Mouse (Mus musculus) c-Kit-positive CD71-negative TER-119-negative erythroid progenitor cells, embryonic 14.5 days (primary cell): ENCODE results near the gene Iglon5.

Source experiments
- DNase-seq: peaks from one replicate; pipeline ENCODE4 v3.0.0-alpha.2; 2013; ENCODE audit warnings: low read depth

Iglon5 gene

DNA sequence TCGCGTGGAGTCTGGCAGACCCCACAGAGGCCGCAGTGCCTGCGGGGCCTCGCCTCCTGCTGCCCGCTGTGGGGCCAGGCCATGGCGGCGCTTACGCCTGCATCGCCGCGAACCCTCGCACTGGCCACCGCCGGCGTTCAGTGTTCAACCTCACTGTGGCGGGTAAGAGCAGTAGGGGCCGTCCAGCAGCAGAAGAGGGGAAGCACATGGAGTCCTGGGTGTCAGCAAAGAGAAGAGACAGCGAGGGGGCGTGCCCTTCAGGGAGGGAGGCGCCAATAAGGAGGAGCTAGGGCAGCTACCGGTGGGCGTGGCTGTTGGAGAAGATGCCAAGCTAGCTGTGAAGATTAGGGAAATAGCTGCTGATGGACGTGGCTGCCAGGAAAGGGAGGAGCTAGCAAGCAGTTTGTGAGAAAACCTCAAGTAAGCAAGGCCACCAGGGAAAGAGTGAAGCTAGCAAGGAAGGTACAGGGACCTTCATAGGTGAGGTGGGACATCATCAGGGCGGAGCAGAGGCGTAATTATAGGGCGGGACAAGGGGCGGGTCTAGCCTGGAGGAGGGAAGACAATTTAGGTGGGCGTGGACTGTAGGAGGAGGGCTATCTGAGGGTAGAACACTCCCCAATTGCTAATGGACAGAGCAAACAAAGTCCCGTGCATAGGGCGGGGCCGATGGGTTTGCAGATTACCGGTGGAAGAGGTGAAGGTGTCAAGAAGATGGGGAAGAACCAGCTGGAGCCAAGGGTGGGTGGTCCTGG is 24.4 kb downstream of the Iglon5 start:
- peak; percentile 93 for DNase-seq

DNA sequence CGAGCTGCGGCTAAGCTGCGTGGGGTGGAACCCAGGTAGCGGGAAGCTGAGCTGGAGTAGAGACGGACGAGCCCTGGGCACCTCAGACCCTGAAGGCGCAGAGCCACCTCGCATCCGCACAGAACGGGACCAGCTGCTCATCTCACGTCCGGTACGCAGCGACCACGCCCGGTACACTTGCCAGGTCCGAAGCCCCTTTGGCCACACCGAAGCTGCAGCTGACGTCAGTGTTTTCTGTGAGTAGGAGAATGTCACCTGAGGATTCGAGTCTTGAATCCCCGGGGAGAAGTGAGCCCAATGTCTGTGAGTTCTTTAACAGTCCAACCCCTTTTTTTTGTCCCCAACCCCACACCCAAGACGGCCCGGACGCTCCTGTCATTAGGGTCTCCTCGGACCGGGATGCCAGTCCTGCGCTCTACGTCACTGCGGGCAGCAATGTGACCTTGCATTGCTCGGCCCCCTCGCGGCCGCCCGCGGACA is 25.0 kb downstream of the Iglon5 start:
- no peak for DNase-seq

DNA sequence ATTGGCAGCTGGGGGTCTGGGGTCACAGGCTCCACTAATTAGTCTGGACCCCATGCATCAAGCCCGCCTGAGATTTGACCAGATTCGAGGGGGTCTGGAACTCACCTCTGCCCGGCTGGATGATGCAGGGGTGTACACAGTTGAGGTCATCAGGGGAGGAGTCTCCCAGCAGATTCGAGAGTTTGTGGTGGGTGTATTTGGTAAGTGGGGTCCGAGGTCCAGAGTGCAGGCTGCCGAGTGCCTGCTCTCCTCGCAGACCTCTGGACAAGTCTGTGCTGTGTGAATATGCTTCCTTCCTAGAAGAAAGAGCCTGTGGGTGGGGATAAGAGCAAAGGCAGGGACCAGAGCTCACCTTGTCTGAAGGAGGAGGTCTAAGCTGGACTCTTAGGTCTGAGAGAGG is 25.9 kb downstream of the Iglon5 start:
- no peak for DNase-seq

DNA sequence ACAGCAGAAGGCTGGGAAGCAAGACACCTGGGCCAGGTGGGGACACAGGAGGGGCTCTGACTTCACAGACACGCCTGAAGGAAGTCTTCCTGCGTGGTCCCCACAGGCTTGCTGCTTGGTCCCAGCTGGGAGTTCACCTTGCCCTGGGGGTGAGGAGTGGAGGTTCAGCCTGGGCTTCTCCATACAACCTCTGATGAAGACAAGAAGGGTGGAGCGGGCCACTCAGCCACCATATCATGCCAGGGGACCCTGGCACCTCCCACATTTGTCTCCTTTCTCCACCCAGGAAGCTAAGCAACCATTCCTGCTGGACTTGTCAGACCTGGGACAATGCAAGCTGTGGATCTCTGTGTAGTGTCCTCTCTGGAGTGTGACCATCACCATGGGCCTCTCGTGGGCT is 27.0 kb downstream of the Iglon5 start, which contains the start of gene Vsig10l:
TSS of gene Vsig10l (plus strand) at position 301 of the 400 bp plus-strand sequence.
- DNase-seq, result no peak

DNA sequence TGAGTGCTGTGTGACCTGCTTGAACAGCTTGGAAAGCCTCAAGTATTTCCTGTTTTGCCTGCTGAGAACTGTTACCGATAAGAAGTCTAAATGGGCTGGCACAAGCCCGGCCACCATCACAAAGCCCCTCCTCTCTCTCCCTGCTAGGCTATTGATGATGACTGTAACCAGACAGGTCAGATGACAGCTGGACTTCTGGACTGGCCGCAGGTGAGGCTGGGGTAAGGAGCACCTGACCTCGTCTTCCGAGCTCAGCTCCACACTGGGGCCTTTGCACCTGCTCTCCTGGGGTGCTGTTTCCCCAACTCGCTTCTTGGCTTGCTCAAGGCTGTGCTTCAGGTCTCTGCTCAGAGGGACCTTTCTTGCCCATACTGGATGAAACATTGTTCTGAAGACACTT is 35.5 kb downstream of the Iglon5 start:
- no peak for DNase-seq

DNA sequence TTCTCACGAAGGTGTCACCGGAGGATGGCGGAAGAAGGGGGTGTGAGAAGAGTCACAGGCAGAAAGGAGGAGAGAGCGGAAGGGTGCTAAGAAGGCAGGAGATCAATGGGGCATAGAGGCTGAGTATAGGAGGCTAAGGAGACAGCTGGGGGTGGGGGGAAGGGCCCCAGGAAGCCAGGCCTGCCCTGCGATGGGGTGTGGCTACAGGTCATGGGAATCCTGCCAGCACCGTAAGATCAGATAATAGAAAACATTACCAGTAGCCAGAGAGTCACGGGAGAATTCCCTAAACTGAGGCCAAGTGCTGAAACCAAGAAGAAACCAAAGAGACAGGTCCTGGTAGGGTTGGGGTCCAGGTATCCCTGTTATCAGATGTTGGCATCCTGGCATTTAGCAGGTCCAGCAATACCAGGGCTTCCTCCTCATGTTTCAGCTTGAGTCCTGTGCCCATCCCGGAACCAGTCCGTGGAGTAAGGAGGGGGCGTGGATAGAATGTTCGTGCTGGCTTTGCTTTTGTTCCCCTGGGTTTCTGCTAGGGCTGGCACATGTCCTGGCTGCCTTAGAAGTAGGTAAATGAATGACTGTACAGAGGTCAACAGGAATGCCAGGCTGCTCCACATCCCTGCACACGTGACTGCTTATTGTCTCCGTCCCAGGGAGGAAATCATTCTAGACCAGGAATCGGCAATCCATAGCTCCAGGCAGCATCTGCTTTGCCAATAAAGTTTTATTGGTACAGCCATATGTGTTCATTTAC is 36.1 kb downstream of the Iglon5 start:
- no peak for DNase-seq

DNA sequence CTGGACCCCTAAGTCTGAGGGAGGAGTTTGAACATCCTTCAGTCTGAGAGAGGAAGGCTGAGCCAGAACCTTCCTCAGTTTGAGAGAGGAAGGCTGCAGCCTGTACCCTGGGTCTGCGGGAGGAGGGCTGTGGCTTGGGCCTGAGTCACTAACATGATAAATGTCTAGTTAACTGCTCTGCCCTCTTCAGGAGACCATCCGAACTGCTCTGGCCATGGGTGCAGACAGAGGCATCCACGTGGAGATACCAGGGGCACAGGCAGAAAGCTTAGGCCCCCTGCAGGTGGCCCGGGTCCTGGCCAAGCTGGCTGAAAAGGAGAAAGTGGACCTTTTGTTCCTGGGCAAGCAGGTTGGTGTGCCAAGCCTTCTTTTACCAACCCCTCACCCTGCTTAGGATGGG is 37.3 kb downstream of the Iglon5 start:
- DNase-seq, result peak; percentile 73

DNA sequence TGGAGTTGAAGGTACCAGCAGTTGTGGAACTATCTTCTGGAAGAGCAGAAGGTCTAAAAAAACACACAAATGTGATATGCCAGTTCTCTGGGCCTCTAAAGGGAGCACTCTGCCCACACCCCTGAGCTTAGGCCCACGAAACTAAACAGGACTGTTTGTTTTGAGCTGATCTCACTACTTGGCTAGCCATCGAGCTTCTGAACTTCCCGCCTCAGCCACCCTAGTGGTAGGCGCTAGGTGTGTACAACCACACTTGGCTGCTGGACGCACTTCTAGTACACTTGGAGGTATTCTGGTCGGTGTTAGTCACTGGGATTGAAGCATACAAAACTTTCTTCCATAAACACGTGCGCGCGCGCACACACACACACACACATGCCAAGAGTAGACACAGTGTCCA is 38.1 kb downstream of the Iglon5 start:
- no peak for DNase-seq

DNA sequence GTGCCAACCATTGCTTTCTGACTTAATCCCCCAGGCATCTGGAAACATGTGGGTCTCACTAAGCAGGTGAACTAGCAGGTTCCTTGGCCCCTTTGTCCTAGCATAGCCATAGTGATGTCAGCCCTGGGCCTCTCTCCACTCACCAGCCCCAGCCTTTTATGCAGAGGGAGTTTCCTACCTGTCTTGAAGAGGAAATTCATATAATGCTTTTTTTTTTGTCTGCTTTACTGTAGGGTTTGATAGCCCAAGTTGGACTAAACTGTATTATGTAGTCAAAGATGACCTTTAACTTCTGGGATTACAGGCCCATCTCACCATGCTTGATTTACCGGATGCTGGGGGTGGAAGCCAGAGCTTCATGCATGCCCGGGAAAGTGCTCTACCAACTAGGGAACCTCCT is 40.1 kb downstream of the Iglon5 start:
- no peak for DNase-seq

DNA sequence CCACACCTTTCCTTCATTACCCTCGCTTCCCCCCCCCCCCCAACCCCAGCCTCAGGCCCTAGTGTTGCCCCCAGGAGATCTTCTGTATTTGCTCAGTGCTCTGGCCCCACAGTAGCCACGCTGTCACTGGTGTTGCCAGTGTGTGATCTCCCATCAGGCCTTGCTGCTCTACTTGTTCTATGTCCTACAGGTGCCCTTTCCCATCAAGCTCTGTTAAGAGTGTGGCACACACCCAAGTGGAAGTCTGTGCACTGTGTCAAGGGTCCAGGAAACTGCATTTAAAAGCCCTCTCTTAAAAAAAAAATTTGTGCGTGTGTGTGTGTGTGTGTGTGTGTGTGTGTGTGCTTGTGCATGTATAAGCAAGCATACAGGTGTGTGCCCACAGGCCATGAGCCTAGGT is 41.6 kb downstream of the Iglon5 start:
- no peak for DNase-seq

DNA sequence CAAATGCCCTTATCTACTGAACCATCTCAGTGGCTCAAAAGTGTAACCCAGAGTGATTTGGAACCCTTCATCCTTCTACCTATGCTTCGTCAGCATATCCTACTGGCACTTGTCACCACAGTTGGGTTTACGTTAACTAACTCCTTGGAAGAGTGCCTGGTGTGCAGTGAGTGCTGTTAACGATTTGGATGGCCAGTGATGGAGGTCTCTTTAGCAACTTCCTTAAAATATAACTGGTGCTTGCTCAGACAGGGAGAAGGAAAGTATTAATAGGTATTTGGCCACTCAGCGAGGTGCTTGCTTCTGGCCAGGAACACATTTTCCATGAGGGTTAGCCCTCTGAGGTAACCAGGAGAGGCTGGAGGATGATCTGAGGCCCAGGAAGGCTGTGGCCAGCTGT is 42.1 kb downstream of the Iglon5 start:
- DNase-seq, result no peak

DNA sequence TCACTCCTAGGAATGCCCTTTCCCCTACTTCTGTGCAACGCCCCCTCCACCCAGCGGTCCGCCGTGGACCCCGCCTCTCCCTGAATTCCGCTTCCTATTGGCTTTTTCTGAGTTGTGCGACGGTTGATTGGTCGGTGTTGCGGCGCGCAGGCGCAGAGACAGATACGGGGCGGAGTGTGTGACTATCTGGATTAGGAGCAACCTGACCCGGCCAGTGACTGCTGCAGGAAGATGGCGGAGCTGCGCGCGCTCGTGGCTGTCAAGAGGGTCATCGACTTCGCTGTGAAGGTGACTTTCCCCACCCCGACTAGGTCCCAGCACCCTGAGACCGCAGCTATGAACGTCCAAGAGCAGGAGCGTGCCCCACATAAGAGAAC is 46.0 kb downstream of the Iglon5 start, which contains the start of the genes Etfb and Gm45233:
TSS of gene Etfb (plus strand) at position 167 of the 377 bp plus-strand sequence.
TSS of gene Gm45233 (plus strand) at position 212 of the 377 bp plus-strand sequence.
- peak; percentile 90 for DNase-seq

DNA sequence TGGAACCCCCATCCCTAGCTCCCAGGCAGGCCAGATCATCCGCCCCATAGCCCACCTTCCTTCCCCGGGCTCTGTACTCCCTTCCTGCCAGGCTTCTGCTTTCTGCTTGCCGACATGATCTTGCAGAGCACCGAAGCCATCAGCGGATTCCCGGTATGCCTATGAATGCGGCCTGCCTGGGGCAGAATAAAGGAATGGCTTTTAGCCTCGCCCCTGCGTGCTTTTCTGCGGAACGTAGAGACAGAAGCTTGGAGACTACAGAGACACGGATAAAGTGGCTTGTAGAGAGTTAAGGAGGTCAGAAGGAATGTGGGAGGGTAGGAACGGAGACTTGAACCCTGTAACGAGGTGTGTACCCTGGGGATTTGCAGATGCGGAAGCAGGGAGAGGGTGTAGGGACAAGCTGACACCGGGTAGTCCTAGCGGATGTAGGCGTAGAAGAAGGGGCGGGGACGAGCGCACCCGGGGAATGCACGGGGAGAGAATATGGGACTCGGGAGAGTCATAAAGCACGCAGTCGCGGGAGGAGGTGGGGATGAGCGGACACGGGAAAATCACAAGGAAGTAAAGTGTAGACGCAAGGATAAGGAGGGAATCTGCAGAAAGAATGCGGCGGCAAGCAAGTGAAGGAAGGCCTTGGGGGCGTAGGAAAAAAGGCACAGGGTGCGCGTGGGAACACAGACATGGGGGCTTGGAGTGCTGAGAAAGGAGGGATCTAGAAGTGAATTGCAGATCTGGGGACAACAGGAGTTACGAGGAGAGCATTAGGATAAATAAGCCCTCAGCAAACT is 46.6 kb downstream of the Iglon5 start:
- no peak for DNase-seq

DNA sequence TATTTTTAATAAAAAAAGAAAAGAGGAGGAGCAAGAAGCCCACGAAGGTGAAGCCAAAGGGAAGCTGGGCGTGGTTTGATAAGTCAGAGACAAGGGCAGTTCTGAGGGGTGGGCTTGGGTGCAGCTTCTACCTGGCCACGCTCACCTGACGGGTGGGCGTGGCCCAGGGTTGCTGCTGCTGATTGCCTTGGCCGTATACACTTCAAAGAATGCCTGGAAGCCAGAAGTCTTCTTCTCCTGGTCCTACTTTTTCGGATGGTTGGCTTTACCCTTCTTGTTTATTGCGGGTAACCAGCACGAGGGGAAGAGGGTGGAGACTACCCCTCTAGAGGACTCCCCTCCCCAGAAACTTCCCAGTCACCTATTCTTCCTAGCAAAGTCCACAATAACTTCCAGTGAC is 47.2 kb downstream of the Iglon5 start:
- no peak for DNase-seq

DNA sequence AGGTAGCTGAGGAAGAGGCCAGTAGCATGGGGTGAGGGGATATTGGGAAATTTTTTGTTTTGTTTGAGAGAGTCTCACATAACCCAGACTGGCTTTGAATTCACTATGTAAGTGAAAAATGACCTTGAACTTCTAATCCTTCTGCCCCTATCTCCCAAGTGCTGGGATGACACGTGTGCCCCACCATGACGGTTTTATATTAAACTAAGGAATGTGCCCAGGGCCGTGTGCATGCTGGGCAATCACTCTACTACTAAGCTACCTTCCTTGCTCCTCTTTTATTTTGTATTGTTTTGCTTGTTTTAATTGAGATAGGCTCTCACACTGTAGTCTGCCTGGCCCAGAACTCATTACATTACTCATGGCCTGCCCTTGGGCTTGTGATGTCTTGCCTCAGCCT is 48.8 kb downstream of the Iglon5 start:
- no peak for DNase-seq

DNA sequence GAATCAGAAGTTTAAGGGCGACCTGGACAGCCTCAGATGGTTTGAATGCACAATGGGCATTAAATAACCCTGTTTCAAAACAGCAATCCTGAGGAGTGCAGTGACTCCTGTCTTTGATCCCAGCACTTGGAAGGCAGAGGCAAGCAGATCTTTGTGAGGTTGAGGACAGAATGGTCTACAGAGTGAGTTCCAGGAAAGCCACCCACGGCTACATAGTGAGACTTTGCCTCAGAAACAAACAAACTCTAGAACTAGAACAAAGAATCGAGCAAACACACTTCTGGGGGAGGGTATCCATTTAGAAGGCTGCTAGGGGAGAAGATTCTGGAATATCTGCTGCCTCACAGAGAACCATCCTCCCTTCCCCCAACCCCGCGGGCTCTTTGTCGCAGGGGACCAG is 49.4 kb downstream of the Iglon5 start, which contains the start of gene Cldnd2:
TSS of gene Cldnd2 (plus strand) at position 301 of the 400 bp plus-strand sequence.
- DNase-seq, result no peak

DNA sequence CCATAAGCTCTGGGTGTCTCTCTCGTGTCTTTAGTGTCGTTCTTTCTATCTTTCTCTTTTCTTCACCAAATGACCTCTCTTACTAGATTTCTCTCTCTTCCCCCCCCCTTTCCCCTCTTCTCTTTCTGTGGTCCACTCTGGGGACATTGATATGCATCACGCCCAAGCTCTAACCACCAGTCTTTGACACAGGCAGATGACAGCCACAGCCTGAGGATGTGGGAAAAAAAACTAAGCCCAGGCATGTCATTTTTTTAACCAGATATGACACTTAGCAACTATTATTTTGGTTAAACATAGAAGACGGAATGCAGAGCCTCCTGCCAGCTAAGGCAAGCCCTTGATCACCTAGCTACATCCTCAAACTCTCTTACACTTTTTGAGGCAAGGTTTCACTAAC is 51.3 kb downstream of the Iglon5 start:
- DNase-seq, result no peak

DNA sequence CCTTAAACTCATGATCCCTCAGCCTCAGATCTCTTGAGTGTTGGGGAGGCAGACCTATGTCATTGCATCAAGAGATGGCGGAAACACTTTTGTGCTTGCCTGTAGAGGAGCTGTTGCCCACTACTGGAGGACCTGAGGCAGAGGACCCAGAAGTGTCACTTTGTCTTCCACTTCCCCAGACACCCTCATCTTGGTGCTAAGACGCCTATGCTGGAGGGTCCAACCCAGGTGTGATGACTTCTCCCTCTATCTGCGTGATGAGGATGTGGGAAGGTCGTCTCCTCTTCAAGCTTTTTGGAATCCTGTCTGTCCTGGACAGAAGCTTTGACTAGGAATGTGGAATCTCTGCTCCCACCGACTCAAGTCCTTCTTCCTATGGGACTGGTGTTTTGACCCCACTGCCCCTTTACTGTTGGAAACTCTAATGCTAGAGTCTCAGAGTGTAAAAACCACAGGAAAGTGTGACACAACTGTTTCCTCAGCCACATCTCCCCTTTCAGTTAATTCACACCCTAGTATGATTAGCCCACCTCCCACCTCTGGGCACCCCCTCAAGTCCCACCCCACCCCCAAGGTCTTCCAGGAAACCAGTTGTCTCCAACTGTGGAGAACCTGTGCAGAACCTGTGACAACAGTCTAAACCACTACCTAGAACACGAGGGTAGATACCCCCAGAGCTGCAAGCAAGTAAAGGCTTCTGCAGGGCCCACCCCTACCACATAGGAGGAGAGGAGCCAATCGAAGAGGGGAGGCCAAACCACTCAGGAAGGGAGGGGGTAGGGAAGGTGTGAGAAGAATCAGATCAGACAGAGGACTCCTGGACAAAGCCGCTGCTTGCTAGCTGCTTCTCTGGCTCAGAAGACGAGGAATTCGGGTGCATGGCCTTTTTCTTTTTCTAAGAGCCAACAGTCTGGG is 53.3 kb downstream of the Iglon5 start, which contains the start of gene Nkg7:
TSS of gene Nkg7 (plus strand) at position 733 of the 915 bp plus-strand sequence.
- DNase-seq, result no peak

DNA sequence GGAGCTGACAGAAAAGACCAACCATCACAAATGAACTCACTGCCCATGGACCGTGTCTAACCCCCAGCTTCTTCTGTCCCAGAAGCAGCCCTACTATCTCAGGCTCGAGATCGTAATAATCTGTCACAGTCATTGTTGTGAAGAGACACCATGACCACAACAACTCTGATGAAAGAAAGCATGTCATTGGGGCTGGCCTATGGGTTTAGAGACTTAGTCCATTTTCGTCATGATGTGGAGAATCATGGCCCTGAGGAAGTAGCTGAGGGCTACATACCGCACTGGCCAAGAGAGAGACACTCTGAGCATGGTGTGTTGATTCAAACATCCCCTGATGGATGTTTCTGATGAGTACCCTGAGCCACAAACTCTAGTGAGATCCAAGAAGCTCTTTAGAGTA is 55.2 kb downstream of the Iglon5 start:
- no peak for DNase-seq

DNA sequence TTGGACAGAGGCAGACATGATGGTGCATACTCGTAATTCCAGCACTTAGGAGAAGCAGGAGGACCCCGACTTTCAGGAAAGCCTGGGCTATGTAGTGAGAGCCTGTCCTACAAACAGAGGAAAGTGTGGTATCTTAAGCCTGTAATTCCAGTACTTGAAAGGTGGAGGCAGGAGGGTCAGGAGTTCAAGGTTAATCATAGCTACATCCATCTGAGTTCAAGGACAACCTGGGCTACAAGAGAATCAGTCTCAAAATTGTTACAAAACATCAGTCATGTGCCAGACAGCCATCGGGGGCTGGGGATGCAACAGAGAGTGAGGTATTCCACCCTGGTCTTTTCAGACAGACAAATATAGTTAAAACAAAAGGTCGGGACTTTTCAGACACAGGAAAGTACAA is 57.0 kb downstream of the Iglon5 start:
- DNase-seq, result no peak

DNA sequence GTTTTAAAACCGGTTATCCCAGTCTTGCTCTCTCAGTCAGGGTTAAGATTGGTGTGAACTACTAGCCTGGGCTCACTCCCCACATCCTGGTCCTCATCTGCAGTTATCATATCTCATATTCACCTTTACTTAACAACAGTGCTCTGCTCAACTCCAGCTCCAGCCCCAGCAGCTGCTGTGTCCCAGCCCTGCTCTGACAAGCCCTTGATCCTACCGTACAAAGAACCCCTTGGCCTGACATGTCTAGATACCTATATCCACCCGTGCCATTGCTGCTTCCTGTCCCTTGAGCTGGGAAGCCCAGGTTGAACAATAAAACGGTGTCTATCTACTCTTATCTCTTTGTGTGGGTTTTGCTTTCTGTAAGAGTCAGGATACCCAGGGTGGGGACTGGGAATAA is 60.4 kb downstream of the Iglon5 start:
- no peak for DNase-seq
